Mouse (Mus musculus) midbrain, postnatal 0 days (tissue): ENCODE measurements at regions not wholly inside any gene's neighbourhood (a gene's known extent, or its start where the extent isn't known, plus 50 kb on each side); places are given as distances from the start of the nearest gene placed in this dataset.

ENCODE experiments used
- ATAC-seq: fragments of 200-750 bp; cut with Nextera tagmentation; 2 replicates; pipeline ENCODE4 v1.8.0; 2017; ENCODE audit warnings: moderate number of reproducible peaks, mild to moderate bottlenecking, moderate TSS enrichment, moderate library complexity; ENCODE audit not compliant: low FRiP score
- DNase-seq: peaks from one replicate; pipeline ENCODE4 v3.0.0-alpha.2; 2015; ENCODE audit warnings: low spot score
- H3K27ac ChIP-seq: fragments of 300-500 bp; sonication (generic); 2 replicates; pipeline ENCODE4 v1.5.1; 2014; ENCODE audit warnings: low read depth, mild to moderate bottlenecking, low read length, mixed read lengths
- H3K27me3 ChIP-seq: fragments of 300-500 bp; sonication (generic); 2 replicates; pipeline ENCODE4 v1.6.1; 2014; ENCODE audit warnings: low read length, control low read depth, mixed read lengths; ENCODE audit not compliant: insufficient read depth
- H3K36me3 ChIP-seq: fragments of 300-500 bp; sonication (generic); 2 replicates; pipeline ENCODE4 v1.6.1; 2014; ENCODE audit warnings: low read length, control low read depth, mixed read lengths; ENCODE audit not compliant: insufficient read depth
- H3K4me1 ChIP-seq: fragments of 300-500 bp; sonication (generic); 2 replicates; pipeline ENCODE4 v1.6.1; 2014; ENCODE audit warnings: mild to moderate bottlenecking, control low read depth, antibody characterized with exemption, low read length, mixed read lengths; ENCODE audit not compliant: insufficient read depth
- H3K4me2 ChIP-seq: fragments of 300-500 bp; sonication (generic); 2 replicates; pipeline ENCODE4 v1.6.1; 2014; ENCODE audit warnings: low read depth, mild to moderate bottlenecking, low read length, mixed read lengths; ENCODE audit not compliant: poor library complexity, severe bottlenecking
- H3K4me3 ChIP-seq: fragments of 300-500 bp; sonication (generic); 2 replicates; pipeline ENCODE4 v1.5.1; 2014; ENCODE audit warnings: low read depth, mild to moderate bottlenecking, low read length, moderate library complexity
- H3K9ac ChIP-seq: fragments of 300-500 bp; sonication (generic); replicated peaks from 2 replicates; pipeline ENCODE4 v1.6.1; 2014; ENCODE audit warnings: mild to moderate bottlenecking, low read length, moderate library complexity, mixed read lengths; ENCODE audit not compliant: poor library complexity, severe bottlenecking
- H3K9me3 ChIP-seq: fragments of 300-500 bp; sonication (generic); 2 replicates; pipeline ENCODE4 v1.6.1; 2016; ENCODE audit warnings: low read length, control low read depth
- CTCF ChIP-seq: IDR thresholded peaks from 2 replicates; pipeline ENCODE4 v1.5.1; 2016; ENCODE audit warnings: antibody characterized with exemption, mild to moderate bottlenecking
- WGBS: fragments of 180-500 bp; shearing (Covaris S2); extraction: QIAGEN DNeasy Blood & Tissue Kit; methylation state at CpG from one replicate; pipeline ENCODE4 v1.1.7; 2014; 5-methylcytosine and 5-hydroxymethylcytosine counted together

DNA sequence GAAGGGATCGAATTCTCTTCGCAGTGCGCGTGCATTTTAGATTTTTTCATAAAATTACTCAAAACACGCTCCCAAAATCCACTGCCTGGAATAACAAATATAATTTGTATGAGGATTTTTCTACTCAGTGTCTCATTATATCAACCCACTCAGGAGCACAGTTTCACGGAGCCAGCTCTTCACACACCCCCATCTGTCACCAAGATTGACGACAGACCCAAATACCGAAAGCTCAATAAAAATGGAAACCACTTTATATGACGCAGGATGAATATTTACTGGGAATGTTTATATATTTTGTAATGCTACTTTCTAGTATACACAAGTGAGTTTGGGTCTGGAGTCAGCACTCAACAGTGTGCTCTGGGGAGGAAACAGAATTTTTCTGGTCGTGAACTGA is 333.0 kb downstream of the Nkx6-1 start:
- no peak for DNase-seq
- Histone ChIP-seq H3K4me2 (no peak overlapping the region), H3K4me1 (no peaks in the 10 kb centered on the region), H3K27ac (no peak overlapping the region), H3K36me3 (no peaks in the 10 kb centered on the region), H3K9me3 (no peaks in the 10 kb centered on the region), H3K9ac (no peak overlapping the region), H3K27me3 (peaks cover 6% of the 10 kb centered on the region; the same call in 1 of the 2 replicates), H3K4me3 (no peak overlapping the region)
- WGBS: 92% methylated on average over 10 of the region's 10 CpGs
- ATAC-seq: no peak
- no peak for TF ChIP-seq CTCF

- WGBS: 56% methylated on average over 4 of the region's 4 CpGs
- ATAC-seq (no peak), DNase-seq (no peak)
- Histone ChIP-seq H3K27me3 (peaks cover 35% of the 10 kb centered on the region), H3K9ac (no peak overlapping the region), H3K4me2 (no peak overlapping the region), H3K4me1 (no peaks in the 10 kb centered on the region; the same call in 1 of the 2 replicates), H3K27ac (no peak overlapping the region), H3K4me3 (no peak overlapping the region), H3K9me3 (no peaks in the 10 kb centered on the region), H3K36me3 (no peaks in the 10 kb centered on the region)
- no peak for TF ChIP-seq CTCF
Observed at GRCm38 (mm10) chr5:101326122-101326521, 338.7 kb downstream of the Nkx6-1 start.

DNA sequence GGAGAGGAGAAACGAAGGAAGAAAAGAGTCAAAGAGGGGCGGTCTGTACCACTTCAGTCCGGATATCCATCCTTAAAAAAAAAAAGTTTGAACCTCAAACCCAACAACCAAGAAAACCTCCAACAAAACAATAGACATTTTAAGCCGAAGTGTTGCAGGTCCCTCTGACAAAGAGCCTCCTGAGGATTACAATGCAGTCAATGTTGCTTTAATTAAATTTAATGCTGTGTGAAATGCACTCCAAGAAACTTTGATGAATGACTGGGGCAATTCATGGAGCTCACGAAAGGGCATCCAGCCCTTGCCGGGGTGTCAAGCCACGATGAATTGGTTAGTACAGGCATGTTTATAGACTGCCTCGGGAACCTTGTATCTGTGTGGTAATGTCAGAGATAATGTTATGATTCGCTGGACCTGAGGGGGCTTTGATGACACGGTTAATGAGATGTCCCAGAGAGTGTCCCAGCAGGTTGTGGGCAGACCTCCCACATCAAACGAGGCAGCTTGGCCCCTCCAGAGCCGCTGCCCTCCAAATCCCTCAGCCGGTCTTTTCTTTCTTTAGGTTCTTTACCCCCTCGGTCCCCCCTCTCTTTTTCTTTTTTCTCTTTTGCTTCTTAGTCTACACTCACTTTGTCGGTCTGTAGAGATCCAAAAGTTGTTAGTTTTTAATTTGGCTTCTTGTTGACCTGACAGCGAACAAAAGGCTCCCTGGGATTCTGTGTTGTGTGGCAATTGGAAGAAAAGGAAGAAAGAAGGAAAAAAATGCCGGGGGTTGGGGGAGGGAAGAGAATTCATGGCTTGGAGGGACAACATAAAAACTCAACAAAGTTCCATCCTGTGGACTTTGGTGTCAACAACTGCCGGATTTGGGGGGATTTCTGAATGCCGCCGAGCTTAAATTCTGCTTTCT is 341.5 kb downstream of the Nkx6-1 start:
- 4% methylated on average over 20 of the region's 20 CpGs for WGBS
- Histone ChIP-seq H3K36me3 (no peaks in the 10 kb centered on the region), H3K27me3 (peaks cover 40% of the 10 kb centered on the region), H3K9me3 (no peaks in the 10 kb centered on the region), H3K27ac (no peak overlapping the region), H3K4me1 (no peaks in the 10 kb centered on the region; the same call in 1 of the 2 replicates), H3K4me3 (no peak overlapping the region), H3K4me2 (peak overlapping the region; percentile 18), H3K9ac (no peak overlapping the region)
- DNase-seq (no peak), ATAC-seq (no peak)
- TF ChIP-seq CTCF: no peak

DNA sequence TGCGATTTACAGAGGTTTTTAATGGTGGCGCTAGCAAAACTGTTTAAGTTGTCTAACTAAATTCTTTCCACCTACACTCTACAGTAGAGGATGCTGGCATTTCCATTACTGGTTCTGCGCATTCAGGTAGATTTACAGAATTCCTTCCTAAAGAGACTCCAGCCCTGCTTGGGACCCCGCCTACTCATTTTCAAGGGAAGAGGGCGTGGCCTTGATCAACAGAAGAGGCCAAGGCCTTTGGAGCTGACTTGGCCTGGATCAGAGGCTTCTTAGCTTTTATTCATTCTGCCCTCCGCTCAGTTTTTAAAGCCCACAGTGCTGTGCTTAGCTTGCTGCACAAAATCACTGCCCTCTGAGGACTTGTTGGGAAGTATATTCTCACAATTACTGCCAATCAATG is 364.8 kb downstream of the Nkx6-1 start:
- no peak for TF ChIP-seq CTCF
- ATAC-seq (no peak), DNase-seq (no peak)

GRCm38 (mm10) chr5:101298411-101298810 is 366.4 kb downstream of the Nkx6-1 start:
- Histone ChIP-seq H3K4me1 (no peaks in the 10 kb centered on the region), H3K27me3 (no peaks in the 10 kb centered on the region), H3K36me3 (no peaks in the 10 kb centered on the region), H3K27ac (no peak overlapping the region), H3K4me3 (no peak overlapping the region), H3K4me2 (no peak overlapping the region), H3K9ac (no peak overlapping the region), H3K9me3 (no peaks in the 10 kb centered on the region)
- WGBS: 79% methylated on average over 4 of the region's 4 CpGs
- DNase-seq (no peak), ATAC-seq (no peak)
- TF ChIP-seq CTCF: no peak

More for the DNA sequence above, 364.8 kb downstream of the Nkx6-1 start:
- no peak overlapping the region for H3K27ac ChIP-seq
- H3K4me1 ChIP-seq: no peaks in the 10 kb centered on the region
- H3K9me3 ChIP-seq: no peaks in the 10 kb centered on the region
- no peaks in the 10 kb centered on the region for H3K27me3 ChIP-seq
- WGBS: 83% methylated on average over 6 of the region's 6 CpGs
- no peaks in the 10 kb centered on the region for H3K36me3 ChIP-seq
- H3K9ac ChIP-seq: no peak overlapping the region
- no peak overlapping the region for H3K4me3 ChIP-seq
- H3K4me2 ChIP-seq: no peak overlapping the region

DNA sequence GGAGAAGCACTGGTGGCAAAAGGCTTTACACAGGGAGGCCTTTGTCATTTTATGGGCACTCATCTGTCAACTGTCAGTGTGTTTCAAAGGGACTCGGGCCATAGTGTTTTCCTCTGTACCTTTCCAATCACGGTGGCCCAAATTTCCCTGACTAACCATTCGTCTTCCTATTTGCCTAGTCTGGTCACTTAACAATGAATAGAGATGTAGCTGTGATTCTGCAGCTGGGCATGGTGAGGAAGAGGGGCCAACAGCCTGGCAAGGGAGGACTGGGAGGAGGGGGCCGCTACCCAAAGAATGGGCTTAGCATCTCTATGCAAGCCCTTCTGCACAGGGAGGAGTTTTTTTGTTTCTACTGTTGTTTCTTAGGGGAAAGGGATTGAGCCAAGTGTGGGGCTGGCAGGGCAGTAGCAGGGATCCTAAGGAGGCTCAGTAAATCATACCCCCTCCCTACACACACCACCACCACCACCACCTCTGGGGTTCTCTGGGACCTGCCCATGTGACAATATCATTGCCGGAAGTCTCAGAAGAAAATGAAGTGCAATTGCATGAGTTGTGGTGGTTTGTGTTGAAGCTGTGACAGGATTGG is 367.2 kb downstream of the Nkx6-1 start:
- no peaks in the 10 kb centered on the region for H3K36me3 ChIP-seq
- TF ChIP-seq CTCF: no peak
- no peak overlapping the region for H3K27ac ChIP-seq
- WGBS: 55% methylated on average over 5 of the region's 5 CpGs
- no peak overlapping the region for H3K9ac ChIP-seq
- no peaks in the 10 kb centered on the region for H3K27me3 ChIP-seq
- H3K4me1 ChIP-seq: no peaks in the 10 kb centered on the region
- H3K4me2 ChIP-seq: no peak overlapping the region
- ATAC-seq (no peak), DNase-seq (no peak)
- no peaks in the 10 kb centered on the region for H3K9me3 ChIP-seq
- H3K4me3 ChIP-seq: no peak overlapping the region
